Mouse (Mus musculus) heart, adult 2 months (tissue): ENCODE results near the gene Sox30. TPM values are rescaled to one million over a fixed set of nuclear protein-coding genes. Genes with fewer than 3 reads are reported as not detected.

Experiments
- DNase-seq, 2 experiments: peaks; one replicate each; pipeline ENCODE4 v3.0.0; 2021
- H3K27ac ChIP-seq: fragments of 200-600 bp; 2 replicates; pipeline ENCODE4 v1.8.1; 2022
- H3K27me3 ChIP-seq: fragments of 200-500 bp; 2 replicates; pipeline ENCODE4 v1.6.1; 2012; ENCODE audit warnings: mild to moderate bottlenecking, low read length, inconsistent platforms, mixed read lengths; ENCODE audit not compliant: control insufficient read depth, insufficient read depth
- H3K36me3 ChIP-seq: fragments of 200-500 bp; 2 replicates; pipeline ENCODE4 v1.6.1; 2012; ENCODE audit warnings: low read length, inconsistent platforms; ENCODE audit not compliant: control insufficient read depth, insufficient read depth
- H3K4me1 ChIP-seq: fragments of 200-500 bp; 2 replicates; pipeline ENCODE4 v1.6.1; 2011; ENCODE audit warnings: low read length; ENCODE audit not compliant: control insufficient read depth, insufficient read depth
- H3K4me3 ChIP-seq: fragments of 200-600 bp; 2 replicates; pipeline ENCODE4 v1.8.1; 2022
- H3K79me2 ChIP-seq: fragments of 200-500 bp; replicated peaks from 2 replicates; pipeline ENCODE4 v1.6.1; 2012; ENCODE audit warnings: mild to moderate bottlenecking, inconsistent platforms, low read length, moderate library complexity, mixed read lengths; ENCODE audit not compliant: control insufficient read depth, insufficient read depth
- H3K9ac ChIP-seq: fragments of 200-500 bp; 2 replicates; pipeline ENCODE4 v1.6.1; 2012; ENCODE audit warnings: low read depth, mild to moderate bottlenecking, control low read depth, inconsistent platforms, low read length, mixed read lengths
- CTCF ChIP-seq: fragments of 200-600 bp; IDR thresholded peaks from 2 replicates; pipeline ENCODE4 v1.8.1; 2022; ENCODE audit warnings: antibody characterized with exemption, mild to moderate bottlenecking, moderate library complexity
- EP300 ChIP-seq: fragments of 200-500 bp; IDR thresholded peaks from 2 replicates; pipeline ENCODE4 v1.6.1; 2011; ENCODE audit warnings: low read depth, low read length, control low read depth; ENCODE audit not compliant: insufficient read depth
- POLR2A ChIP-seq: fragments of 200-500 bp; IDR thresholded peaks from 2 replicates; pipeline ENCODE4 v1.6.1; 2011; ENCODE audit warnings: mild to moderate bottlenecking, low read depth, low read length, control low read depth; ENCODE audit not compliant: insufficient read depth
- WGBS: fragments of 180-500 bp; shearing (Covaris S2); methylation state at CpG from one replicate; pipeline ENCODE4 v1.1.7; 2018; 5-methylcytosine and 5-hydroxymethylcytosine counted together
- intact Hi-C: fragments of 180-260 bp; cut with DNase I; formaldehyde crosslinking; loops from one replicate; pipeline ENCODE4 v1.15.1; 2025
- polyA plus RNA-seq: library from polyadenylated mRNA; depleted of rRNA; stranded (reverse); fragments of >200 nt; gene quantifications from 2 replicates; pipeline ENCODE4 v1.2.3, GENCODE M21; 2012
- total RNA-seq, 2 experiments: library from RNA; stranded (reverse); gene quantifications; 2 replicates each; pipeline ENCODE4 v1.2.3; 2021

Sox30 gene
- total and polyA plus RNA-seq, 3 experiments: 0.14 to 0.18 (median 0.16) TPM

GRCm38 (mm10) chr11:46020246-46020645 is 40.1 kb downstream of the Sox30 start:
- no peak overlapping the region for H3K27ac ChIP-seq
- no peaks in the 10 kb centered on the region for H3K4me1 ChIP-seq
- DNase-seq: no peak
- TF ChIP-seq POLR2A: no peak
- no peak for TF ChIP-seq EP300
- no peak for TF ChIP-seq CTCF
- H3K27me3 ChIP-seq: no peaks in the 10 kb centered on the region
- no peak overlapping the region for H3K4me3 ChIP-seq
- no peak overlapping the region for H3K9ac ChIP-seq
- H3K79me2 ChIP-seq: no peaks in the 10 kb centered on the region
- intact Hi-C loops: no loop called here
- H3K36me3 ChIP-seq: no peaks in the 10 kb centered on the region
- 89% methylated on average over 1 of the region's 1 CpGs for WGBS

DNA sequence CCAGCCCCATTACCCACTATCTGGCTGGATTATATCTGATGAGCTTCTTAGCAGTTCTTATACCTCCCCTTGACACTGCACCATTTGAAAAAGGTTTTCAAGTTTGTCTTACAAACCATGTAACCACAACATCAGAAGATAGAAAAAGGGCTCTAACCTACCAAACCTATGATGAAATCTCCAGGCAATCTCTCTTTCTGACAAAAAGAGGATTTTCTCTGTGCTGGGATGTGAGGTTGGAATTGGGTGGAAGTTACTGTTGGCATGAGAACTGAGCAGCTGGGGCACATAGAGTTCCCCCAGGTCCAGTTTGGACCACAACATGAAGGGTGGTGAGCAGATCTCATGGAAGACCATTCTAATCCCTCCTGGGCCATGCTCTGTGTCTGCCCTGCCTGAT is 41.7 kb downstream of the Sox30 start:
- Histone ChIP-seq H3K4me3 (no peak overlapping the region), H3K27ac (no peak overlapping the region), H3K79me2 (no peaks in the 10 kb centered on the region), H3K36me3 (no peaks in the 10 kb centered on the region), H3K9ac (no peak overlapping the region), H3K4me1 (no peaks in the 10 kb centered on the region; the same call in 1 of the 2 replicates), H3K27me3 (no peaks in the 10 kb centered on the region)
- intact Hi-C loops: no loop called here
- TF ChIP-seq CTCF (no peak), POLR2A (no peak), EP300 (no peak)
- DNase-seq: no peak

GRCm38 (mm10) chr11:46022983-46023382 is 42.9 kb downstream of the Sox30 start:
- Histone ChIP-seq H3K9ac (no peak overlapping the region), H3K27ac (no peak overlapping the region), H3K4me3 (no peak overlapping the region), H3K79me2 (no peaks in the 10 kb centered on the region), H3K4me1 (no peaks in the 10 kb centered on the region; the same call in 1 of the 2 replicates), H3K36me3 (no peaks in the 10 kb centered on the region), H3K27me3 (no peaks in the 10 kb centered on the region)
- intact Hi-C loops: no loop called here
- no peak for DNase-seq
- TF ChIP-seq EP300 (no peak), POLR2A (no peak), CTCF (no peak)
- WGBS: 53% methylated on average over 6 of the region's 6 CpGs

- DNase-seq: peak in 1 of 2 experiments; percentile 18
- WGBS: 33% methylated on average over 7 of the region's 7 CpGs
- no peaks in the 10 kb centered on the region for H3K36me3 ChIP-seq
- no peak overlapping the region for H3K9ac ChIP-seq
- TF ChIP-seq EP300 (no peak), CTCF (no peak), POLR2A (no peak)
- H3K4me1 ChIP-seq: no peaks in the 10 kb centered on the region; the same call in 1 of the 2 replicates
- no peak overlapping the region for H3K4me3 ChIP-seq
- no peaks in the 10 kb centered on the region for H3K27me3 ChIP-seq
- no peak overlapping the region for H3K27ac ChIP-seq
- no peaks in the 10 kb centered on the region for H3K79me2 ChIP-seq
- intact Hi-C loops: no loop called here
Measured at GRCm38 (mm10) chr11:46025962-46026392, 45.9 kb downstream of the Sox30 start.

GRCm38 (mm10) chr11:46027952-46028814 is 48.1 kb downstream of the Sox30 start:
- no peaks in the 10 kb centered on the region for H3K79me2 ChIP-seq
- no peak overlapping the region for H3K9ac ChIP-seq
- H3K36me3 ChIP-seq: no peaks in the 10 kb centered on the region
- intact Hi-C loops: no loop called here
- H3K27me3 ChIP-seq: no peaks in the 10 kb centered on the region
- DNase-seq: no peak
- TF ChIP-seq EP300: no peak
- H3K4me1 ChIP-seq: no peaks in the 10 kb centered on the region; the same call in 1 of the 2 replicates
- no peak overlapping the region for H3K4me3 ChIP-seq
- 87% methylated on average over 6 of the region's 6 CpGs for WGBS
- no peak overlapping the region for H3K27ac ChIP-seq

DNA sequence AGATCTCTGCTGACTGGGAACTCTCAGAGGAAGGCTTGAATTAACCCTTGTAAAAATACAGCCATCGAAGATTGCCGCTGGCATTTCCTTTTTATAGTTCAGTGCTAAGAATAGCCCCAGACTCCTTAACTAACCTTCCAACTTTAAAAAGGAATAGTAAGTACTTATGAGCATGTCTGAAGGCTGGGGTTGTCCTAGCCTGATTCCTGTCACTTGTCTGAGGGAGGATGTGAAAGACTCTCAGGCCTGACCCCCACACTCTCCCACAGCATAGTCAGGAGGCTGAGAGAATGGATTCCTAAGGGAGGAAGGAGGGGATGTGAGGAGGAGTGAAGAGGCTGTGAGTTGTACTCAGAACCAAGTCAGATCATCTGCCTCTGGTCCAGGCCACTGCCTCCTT is 49.4 kb downstream of the Sox30 start:
- no peak for DNase-seq
- H3K9ac ChIP-seq: no peak overlapping the region
- no peaks in the 10 kb centered on the region for H3K36me3 ChIP-seq
- intact Hi-C loops: no loop called here
- no peak overlapping the region for H3K27ac ChIP-seq
- H3K79me2 ChIP-seq: no peaks in the 10 kb centered on the region
- WGBS: 11% methylated on average over 2 of the region's 2 CpGs
- H3K27me3 ChIP-seq: no peaks in the 10 kb centered on the region
- no peaks in the 10 kb centered on the region; the same call in 1 of the 2 replicates for H3K4me1 ChIP-seq
- TF ChIP-seq EP300 (no peak), CTCF (no peak), POLR2A (no peak)
- no peak overlapping the region for H3K4me3 ChIP-seq
